Mouse (Mus musculus) cerebellum, adult 2 months (tissue): ENCODE results near the gene Vps8.

Experiments used
- CTCF ChIP-seq: fragments of 200-500 bp; IDR thresholded peaks from 2 replicates; pipeline ENCODE4 v1.5.1; 2011; ENCODE audit warnings: low read depth, mild to moderate bottlenecking, control low read depth, low read length, moderate library complexity, borderline replicate concordance; ENCODE audit not compliant: insufficient read depth
- POLR2A ChIP-seq: fragments of 200-500 bp; IDR thresholded peaks from 2 replicates; pipeline ENCODE4 v1.6.1; 2011; ENCODE audit warnings: low read length, control low read depth, borderline replicate concordance; ENCODE audit not compliant: insufficient read depth

DNA sequence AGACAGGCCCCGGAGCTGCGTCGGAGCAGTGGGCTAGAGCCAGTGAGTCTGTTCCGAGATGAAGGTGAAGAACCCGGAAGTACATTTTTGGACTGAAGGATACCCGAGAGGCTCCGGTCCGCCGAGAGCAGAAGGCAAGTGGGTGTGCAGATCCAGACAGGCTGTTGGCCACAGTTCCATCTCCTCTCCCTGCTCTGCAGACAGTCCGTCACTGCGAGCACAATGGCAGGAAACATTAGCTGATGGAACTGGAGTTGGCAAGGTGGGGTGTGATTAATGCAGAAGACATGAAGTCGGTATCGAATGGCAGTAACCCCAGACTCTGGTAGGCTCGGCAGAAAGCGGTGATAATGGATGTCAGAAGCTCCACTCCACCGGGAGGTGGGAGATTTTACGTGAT lies 20.9 kb upstream of the Vps8 start:
- no peak for TF ChIP-seq POLR2A
- TF ChIP-seq CTCF = no peak
